Mouse (Mus musculus) embryonic facial prominence, embryonic 15.5 days (tissue): ENCODE results near the gene Clcf1. TPM values are rescaled to one million over a fixed set of nuclear protein-coding genes. Genes with fewer than 3 reads are reported as not detected.

Experiments used
- ATAC-seq: fragments of 200-750 bp; cut with Nextera tagmentation; 2 replicates; pipeline ENCODE4 v1.8.0; 2017; ENCODE audit warnings: low read depth, moderate TSS enrichment; ENCODE audit not compliant: insufficient number of reproducible peaks, low FRiP score, low TSS enrichment
- H3K27ac ChIP-seq: fragments of 300-500 bp; sonication (generic); replicated peaks from 2 replicates; pipeline ENCODE4 v1.5.1; 2015; ENCODE audit warnings: mild to moderate bottlenecking, inconsistent platforms
- H3K27me3 ChIP-seq: fragments of 300-500 bp; sonication (generic); 2 replicates; pipeline ENCODE4 v1.6.1; 2015; ENCODE audit warnings: inconsistent platforms
- H3K36me3 ChIP-seq: fragments of 300-500 bp; sonication (generic); 2 replicates; pipeline ENCODE4 v1.6.1; 2015; ENCODE audit warnings: mild to moderate bottlenecking, inconsistent platforms
- H3K4me1 ChIP-seq: fragments of 300-500 bp; sonication (generic); 2 replicates; pipeline ENCODE4 v1.6.1; 2015; ENCODE audit warnings: inconsistent platforms
- H3K4me2 ChIP-seq: fragments of 300-500 bp; sonication (generic); replicated peaks from 2 replicates; pipeline ENCODE4 v1.6.1; 2015; ENCODE audit warnings: mild to moderate bottlenecking, inconsistent platforms
- H3K4me3 ChIP-seq: fragments of 300-500 bp; sonication (generic); replicated peaks from 2 replicates; pipeline ENCODE4 v1.5.1; 2015; ENCODE audit warnings: mild to moderate bottlenecking, inconsistent platforms
- H3K9ac ChIP-seq: fragments of 300-500 bp; sonication (generic); 2 replicates; pipeline ENCODE4 v1.6.1; 2015; ENCODE audit warnings: inconsistent platforms
- H3K9me3 ChIP-seq: fragments of 300-500 bp; sonication (generic); replicated peaks from 2 replicates; pipeline ENCODE4 v1.6.1; 2016; ENCODE audit warnings: inconsistent platforms
- WGBS: fragments of 180-500 bp; shearing (Covaris S2); methylation state at CpG from one replicate; pipeline ENCODE4 v1.1.7; 2015; 5-methylcytosine and 5-hydroxymethylcytosine counted together
- polyA plus RNA-seq: library from polyadenylated mRNA; unstranded; fragments of >200 nt; fragmentation: Nextera tagmentation; extraction: Ambion mirVana; gene quantifications from 2 replicates; pipeline ENCODE4 v1.2.1, GENCODE M21; 2015

The Clcf1 gene
- polyA plus RNA-seq, 1 experiment from 2014 or later: 10.1 TPM

DNA sequence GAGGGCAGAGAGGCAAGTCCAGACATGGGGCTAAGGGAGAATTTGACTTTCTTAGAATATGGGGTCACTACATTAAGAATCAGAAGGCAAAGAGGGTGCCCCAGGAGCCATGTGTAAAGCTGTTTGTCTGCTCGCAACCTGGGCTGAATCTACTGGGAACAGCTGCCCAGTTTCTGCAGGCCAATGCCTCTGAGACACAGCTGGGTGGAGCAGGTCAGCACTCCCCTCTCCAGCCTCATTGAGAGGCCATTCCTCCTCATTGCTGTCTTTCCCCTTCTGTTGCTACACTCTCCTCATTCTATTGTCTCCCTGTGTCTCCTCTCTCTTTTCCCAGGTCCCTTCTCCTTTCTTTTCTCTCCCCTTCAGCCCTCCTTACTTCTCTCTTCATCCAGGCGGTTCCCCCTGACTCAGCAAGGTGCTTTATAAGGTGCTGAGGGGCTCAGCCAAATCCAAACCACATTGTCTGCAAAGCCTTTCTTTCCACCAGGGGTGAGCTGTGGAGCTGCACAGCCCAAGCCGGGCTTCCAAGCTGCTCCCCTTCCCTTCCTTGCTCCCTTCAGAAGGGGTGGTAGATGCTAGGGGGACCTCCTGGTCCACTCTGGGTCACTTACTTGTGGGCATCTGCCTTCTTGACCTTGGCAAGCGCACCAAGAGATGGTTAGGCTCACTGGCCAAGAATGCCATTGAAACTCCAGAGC, 2.0 kb upstream of the Clcf1 start:
- Histone ChIP-seq H3K4me3 (no peak overlapping the region), H3K4me2 (no peak overlapping the region), H3K9ac (no peak overlapping the region), H3K27me3 (no peaks in the 10 kb centered on the region), H3K27ac (peak overlapping the region; percentile 12; the same call in 1 of the 2 replicates), H3K36me3 (no peaks in the 10 kb centered on the region), H3K9me3 (no peaks in the 10 kb centered on the region), H3K4me1 (peaks cover 47% of the 10 kb centered on the region)
- no peak for ATAC-seq
- 29% methylated on average over 4 of the region's 4 CpGs for WGBS

- Histone ChIP-seq H3K36me3 (no peaks in the 10 kb centered on the region), H3K4me1 (peaks cover 60% of the 10 kb centered on the region), H3K9ac (0 out of 2 replicates have a peak overlapping the region, but pooled peaks have one; percentile 6), H3K27ac (peak overlapping the region; percentile 93), H3K4me2 (peak overlapping the region; percentile 85), H3K4me3 (peak overlapping the region; percentile 88), H3K27me3 (no peaks in the 10 kb centered on the region), H3K9me3 (no peaks in the 10 kb centered on the region)
- WGBS: 12% methylated on average over 9 of the region's 9 CpGs
- no peak for ATAC-seq
These were observed 489 bp upstream of the Clcf1 start for GRCm38 (mm10) chr19:4213524-4213974.

GRCm38 (mm10) chr19:4214771-4215450, 873 bp downstream of the Clcf1 start:
- Histone ChIP-seq H3K27me3 (no peaks in the 10 kb centered on the region), H3K4me3 (peak overlapping the region; percentile 88), H3K9ac (peak overlapping the region; percentile 96), H3K9me3 (no peaks in the 10 kb centered on the region), H3K4me1 (peaks cover 73% of the 10 kb centered on the region), H3K27ac (peak overlapping the region; percentile 93), H3K36me3 (no peaks in the 10 kb centered on the region), H3K4me2 (peak overlapping the region; percentile 85)
- WGBS: under 1% methylated on average over 57 of the region's 81 CpGs
- ATAC-seq: peak; percentile 24; the same call in 1 of the 2 replicates

DNA sequence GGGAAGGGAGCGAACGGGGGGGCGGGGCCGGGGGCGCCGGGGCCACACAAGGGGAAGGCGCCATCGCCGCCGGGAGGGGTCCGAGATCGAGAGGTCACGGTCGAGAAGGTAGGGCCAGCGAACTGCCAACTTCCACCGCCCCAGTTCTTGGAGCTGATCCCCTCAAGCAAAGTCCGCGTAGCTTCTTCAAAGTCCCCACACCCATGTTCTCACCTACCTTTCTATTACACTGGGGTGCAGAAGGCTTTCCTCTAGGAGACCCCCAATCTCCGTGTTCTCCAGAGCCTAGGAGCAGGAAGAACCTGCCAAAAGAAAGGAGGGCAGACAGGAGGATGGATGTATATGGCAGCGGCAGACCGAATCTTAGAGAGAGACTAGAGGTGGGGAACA, 1.4 kb downstream of the Clcf1 start:
- H3K27ac ChIP-seq: peak overlapping the region; percentile 93
- no peak for ATAC-seq
- H3K9ac ChIP-seq: peak overlapping the region; percentile 96
- H3K4me2 ChIP-seq: peak overlapping the region; percentile 85
- H3K4me1 ChIP-seq: peaks cover 79% of the 10 kb centered on the region
- H3K4me3 ChIP-seq: peak overlapping the region; percentile 88
- no peaks in the 10 kb centered on the region for H3K9me3 ChIP-seq
- WGBS: 4% methylated on average over 21 of the region's 21 CpGs
- no peaks in the 10 kb centered on the region for H3K27me3 ChIP-seq
- no peaks in the 10 kb centered on the region for H3K36me3 ChIP-seq

- H3K9ac ChIP-seq: no peak overlapping the region
- peak overlapping the region; percentile 85 for H3K4me2 ChIP-seq
- WGBS: 16% methylated on average over 14 of the region's 14 CpGs
- peak overlapping the region; percentile 88 for H3K4me3 ChIP-seq
- no peaks in the 10 kb centered on the region for H3K36me3 ChIP-seq
- H3K27ac ChIP-seq: peak overlapping the region; percentile 76
- no peaks in the 10 kb centered on the region for H3K27me3 ChIP-seq
- peaks cover 86% of the 10 kb centered on the region for H3K4me1 ChIP-seq
- no peak for ATAC-seq
- no peaks in the 10 kb centered on the region for H3K9me3 ChIP-seq
These were observed 2.1 kb downstream of the Clcf1 start for GRCm38 (mm10) chr19:4216041-4216685.

GRCm38 (mm10) chr19:4217140-4217539, 3.1 kb downstream of the Clcf1 start:
- ATAC-seq: 0 out of 2 replicates have a peak, but pooled peaks have one; percentile 27
- H3K9ac ChIP-seq: no peak overlapping the region
- WGBS: 6% methylated on average over 5 of the region's 5 CpGs

DNA sequence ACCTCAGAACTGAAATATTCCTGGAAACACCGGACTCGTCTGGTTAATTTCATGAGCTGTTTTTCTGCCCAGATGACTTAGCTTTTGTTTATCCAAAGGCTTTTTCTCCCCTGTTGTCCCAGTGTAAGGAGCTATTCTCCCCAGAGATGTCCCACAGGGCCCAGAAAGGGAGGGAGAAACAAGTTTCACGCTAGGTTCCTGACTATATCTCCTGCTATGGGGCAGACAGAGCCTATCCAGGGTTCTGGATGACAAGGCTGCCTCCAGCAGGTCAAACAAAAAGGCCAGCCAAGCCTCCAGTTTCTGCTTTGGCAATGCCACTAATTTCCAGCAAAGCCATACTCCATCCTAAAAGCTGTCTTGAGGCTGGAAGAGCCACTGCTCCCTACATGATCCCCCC, 3.8 kb downstream of the Clcf1 start:
- Histone ChIP-seq H3K4me3 (no peak overlapping the region), H3K27me3 (no peaks in the 10 kb centered on the region), H3K27ac (peak overlapping the region; percentile 49), H3K4me2 (no peak overlapping the region), H3K4me1 (peaks cover 84% of the 10 kb centered on the region), H3K36me3 (peaks cover 9% of the 10 kb centered on the region; the same call in 1 of the 2 replicates), H3K9me3 (no peaks in the 10 kb centered on the region), H3K9ac (no peak overlapping the region)
- ATAC-seq: no peak
- 39% methylated on average over 3 of the region's 3 CpGs for WGBS

More at GRCm38 (mm10) chr19:4217140-4217539, 3.1 kb downstream of the Clcf1 start:
- Histone ChIP-seq H3K4me3 (peak overlapping the region; percentile 88; the same call in 1 of the 2 replicates), H3K27ac (peak overlapping the region; percentile 76), H3K4me2 (peak overlapping the region; percentile 85), H3K9me3 (no peaks in the 10 kb centered on the region), H3K4me1 (peaks cover 86% of the 10 kb centered on the region), H3K36me3 (peaks cover 2% of the 10 kb centered on the region; the same call in 1 of the 2 replicates), H3K27me3 (no peaks in the 10 kb centered on the region)

- Histone ChIP-seq H3K4me1 (peaks cover 80% of the 10 kb centered on the region), H3K9me3 (no peaks in the 10 kb centered on the region), H3K4me2 (no peak overlapping the region), H3K36me3 (peaks cover 13% of the 10 kb centered on the region; the same call in 1 of the 2 replicates), H3K27ac (peak overlapping the region; percentile 49), H3K27me3 (no peaks in the 10 kb centered on the region), H3K4me3 (no peak overlapping the region), H3K9ac (no peak overlapping the region)
- WGBS: 67% methylated on average over 11 of the region's 11 CpGs
- ATAC-seq: no peak
These were observed 4.3 kb downstream of the Clcf1 start for GRCm38 (mm10) chr19:4218293-4218692.

GRCm38 (mm10) chr19:4218784-4219183, 4.7 kb downstream of the Clcf1 start:
- Histone ChIP-seq H3K4me2 (no peak overlapping the region), H3K9ac (no peak overlapping the region), H3K4me1 (peaks cover 75% of the 10 kb centered on the region), H3K4me3 (no peak overlapping the region), H3K27ac (peak overlapping the region; percentile 49; the same call in 1 of the 2 replicates), H3K9me3 (no peaks in the 10 kb centered on the region), H3K27me3 (no peaks in the 10 kb centered on the region), H3K36me3 (peaks cover 16% of the 10 kb centered on the region; the same call in 1 of the 2 replicates)
- no peak for ATAC-seq
- 62% methylated on average over 1 of the region's 1 CpGs for WGBS

DNA sequence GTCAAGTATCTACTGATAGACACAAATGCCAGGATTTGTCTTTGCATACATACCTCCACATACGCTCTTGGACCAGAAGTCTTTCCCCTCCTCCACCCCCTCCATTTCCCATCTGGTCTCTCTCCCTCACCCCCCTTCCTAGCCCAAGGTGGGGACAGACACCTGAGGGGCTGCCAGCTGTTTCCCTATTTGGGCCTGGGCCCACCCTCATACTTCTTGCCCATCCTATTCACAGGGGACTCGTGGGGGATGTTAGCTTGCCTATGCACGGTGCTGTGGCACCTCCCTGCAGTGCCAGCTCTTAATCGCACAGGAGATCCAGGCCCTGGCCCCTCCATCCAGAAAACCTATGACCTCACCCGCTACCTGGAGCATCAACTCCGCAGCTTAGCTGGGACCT, 5.9 kb downstream of the Clcf1 start:
- Histone ChIP-seq H3K4me2 (peak overlapping the region; percentile 29), H3K27ac (peak overlapping the region; percentile 74)
- WGBS: 62% methylated on average over 6 of the region's 6 CpGs

DNA sequence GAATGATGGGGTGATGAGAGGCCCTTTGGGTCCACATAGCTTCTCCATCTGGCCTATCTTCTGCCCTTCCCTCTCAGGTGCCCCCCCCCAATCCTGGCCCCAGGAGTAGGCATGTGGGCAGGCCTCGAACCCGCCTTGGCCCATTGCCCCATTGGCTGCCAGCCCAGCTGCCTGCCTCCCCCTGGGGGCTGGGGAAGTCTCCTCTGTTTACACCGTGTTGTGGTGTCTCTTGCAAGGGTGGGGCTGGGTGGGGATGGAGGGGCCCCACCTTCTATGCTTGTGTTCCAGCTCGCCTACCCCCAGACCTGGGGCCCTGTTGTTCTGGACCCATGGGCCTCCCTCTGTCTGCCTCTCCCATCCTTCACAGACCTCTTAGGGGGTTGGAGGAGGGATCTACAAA, 6.4 kb downstream of the Clcf1 start:
- Histone ChIP-seq H3K9me3 (no peaks in the 10 kb centered on the region), H3K4me2 (peak overlapping the region; percentile 29), H3K27me3 (no peaks in the 10 kb centered on the region), H3K27ac (peak overlapping the region; percentile 74), H3K9ac (no peak overlapping the region), H3K36me3 (peaks cover 16% of the 10 kb centered on the region; the same call in 1 of the 2 replicates), H3K4me3 (no peak overlapping the region), H3K4me1 (peaks cover 67% of the 10 kb centered on the region)
- WGBS: 30% methylated on average over 4 of the region's 4 CpGs
- ATAC-seq: 0 out of 2 replicates have a peak, but pooled peaks have one; percentile 20

More for the DNA sequence above, 5.9 kb downstream of the Clcf1 start:
- Histone ChIP-seq H3K9me3 (no peaks in the 10 kb centered on the region), H3K36me3 (peaks cover 16% of the 10 kb centered on the region; the same call in 1 of the 2 replicates), H3K27me3 (no peaks in the 10 kb centered on the region), H3K9ac (no peak overlapping the region), H3K4me1 (peaks cover 72% of the 10 kb centered on the region), H3K4me3 (no peak overlapping the region)
- no peak for ATAC-seq
